Mouse (Mus musculus) bone marrow, adult 2 months (tissue): ENCODE measurements at regions not wholly inside any gene's neighbourhood (a gene's known extent, or its start where the extent isn't known, plus 50 kb on each side); places are given as distances from the start of the nearest gene placed in this dataset.

Source experiments
- CTCF ChIP-seq: fragments of 200-500 bp; IDR thresholded peaks from 2 replicates; pipeline ENCODE4 v1.5.1; 2011; ENCODE audit warnings: low read length, control low read depth; ENCODE audit not compliant: control insufficient read depth, insufficient read depth
- POLR2A ChIP-seq: fragments of 200-500 bp; IDR thresholded peaks from 2 replicates; pipeline ENCODE4 v1.6.1; 2011; ENCODE audit warnings: low read depth, mild to moderate bottlenecking, control low read depth, low read length, borderline replicate concordance; ENCODE audit not compliant: control insufficient read depth

GRCm38 (mm10) chr3:150637544-150637943, 800.1 kb upstream of the Adgrl4 start:
- no peak for TF ChIP-seq CTCF
- no peak for TF ChIP-seq POLR2A
